Comparison of ENCODE assay signal across 8 mouse cellular contexts in genomic region chr4:118429215-118429895, GRCm38 (mm10). TPM values are rescaled to one million over a fixed set of nuclear protein-coding genes. Genes with fewer than 3 reads are reported as not detected.
A peak's percentile ranks its signal among the peaks of the same experiment; 100 is the strongest.
DNase-seq lines count a peak whose midpoint lies in the region; ATAC-seq and TF ChIP-seq lines count a peak whose summit lies in the region.

No protein-coding gene starts in this region.

- peak overlapping the region; percentile 82 for H3K4me2 ChIP-seq in embryonic facial prominence, embryonic 15.5 days (replicated peaks)

- no peak for ATAC-seq in embryonic facial prominence, embryonic 15.5 days (ENCODE audit: insufficient number of reproducible peaks, low FRiP score, low TSS enrichment, low read depth)
- ATAC-seq in monocyte, adult 5-6 weeks (replicated peaks; ENCODE audit: insufficient number of reproducible peaks, low FRiP score, low TSS enrichment, poor library complexity, severe bottlenecking) = no peak

- no peak for TF ChIP-seq CTCF in gastrocnemius, adult 2 months (IDR thresholded peaks at IDR 0.05)

- 38% methylated on average over 7 of the region's 7 CpGs for WGBS in embryonic facial prominence, embryonic 15.5 days

- peak overlapping the region; percentile 90 for H3K27ac ChIP-seq in gastrocnemius, adult 2 months
- H3K27ac ChIP-seq in embryonic facial prominence, embryonic 15.5 days (replicated peaks) = peak overlapping the region; percentile 90

- H3K9ac ChIP-seq in embryonic facial prominence, embryonic 15.5 days = peak overlapping the region; percentile 21; the same call in 1 of the 2 replicates

- peaks cover 33% of the 10 kb centered on the region for H3K4me1 ChIP-seq in embryonic facial prominence, embryonic 15.5 days

- no peaks in the 10 kb centered on the region for H3K9me3 ChIP-seq in embryonic facial prominence, embryonic 15.5 days (replicated peaks)

- peak overlapping the region; percentile 91 for H3K4me3 ChIP-seq in gastrocnemius, adult 2 months
- peak overlapping the region; percentile 66 for H3K4me3 ChIP-seq in embryonic facial prominence, embryonic 15.5 days (replicated peaks)

- intact Hi-C loops in gastrocnemius, adult 2 months (cut with DNase I) = loop anchor here (5.0 kb wide), 1 partner anchor 138 kb away; no protein-coding TSS in a partner anchor
- intact Hi-C loops in left cerebral cortex, postnatal 4 days (cut with DNase I) = no loop called here

- no peak for DNase-seq in gastrocnemius, adult 2 months
- DNase-seq in gastrocnemius, adult 8-10 months (ENCODE audit: low spot score in 2 of 2) = no peak
- peak; percentile 65 for DNase-seq in kidney, postnatal 10 days
- DNase-seq in lung, postnatal 36 days = peak; percentile 82
- DNase-seq in left cerebral cortex, adult 9 months (ENCODE audit: low spot score in 2 of 2) = no peak
- DNase-seq in left cerebral cortex, postnatal 4 days = no peak

- H3K36me3 ChIP-seq in embryonic facial prominence, embryonic 15.5 days = peaks cover 37% of the 10 kb centered on the region

- no peaks in the 10 kb centered on the region for H3K27me3 ChIP-seq in embryonic facial prominence, embryonic 15.5 days

RNA-seq across cellular contexts. Expression of gene Elovl1, which starts 1.5 kb away (rescaled TPM):
- total RNA-seq in gastrocnemius, adult 2 months (2021) = 1 to 10 TPM; 6.8 to 8.0 TPM
- total RNA-seq in gastrocnemius, adult 8-10 months (2022) = 1 to 10 TPM; 2.9 to 5.7 (median 4.3) TPM
- polyA plus RNA-seq in embryonic facial prominence, embryonic 15.5 days (2015; fragmentation: Nextera tagmentation; extraction: Ambion mirVana) = 160 and 179 TPM in 2 replicates
- 47.0 to 63.4 TPM (median 61.8 TPM) in 3 replicates for total RNA-seq in monocyte, adult 5-6 weeks (2017)
- 10 to 100 TPM; 17.0 to 17.9 TPM for total RNA-seq in left cerebral cortex, postnatal 4 days (2021)

RNA-seq across cellular contexts. Expression of gene Cdc20, which starts 7.8 kb away (rescaled TPM):
- total RNA-seq in gastrocnemius, adult 2 months (2021) = under 1 TPM; 0.20 to 0.23 TPM
- under 1 TPM in 1 of 4 experiments, not detected in 3; 0.20 TPM for total RNA-seq in gastrocnemius, adult 8-10 months (2022)
- polyA plus RNA-seq in embryonic facial prominence, embryonic 15.5 days (2015; fragmentation: Nextera tagmentation; extraction: Ambion mirVana) = 178 and 183 TPM in 2 replicates
- total RNA-seq in monocyte, adult 5-6 weeks (2017) = 1.6 to 3.6 TPM (median 2.0 TPM) in 3 replicates
- 10 to 100 TPM in 1 of 2 experiments, 1 to 10 TPM in 1; 8.2 to 11.2 TPM for total RNA-seq in left cerebral cortex, postnatal 4 days (2021)

RNA-seq across cellular contexts. Expression of gene Med8, which starts 20.2 kb away (rescaled TPM):
- 10 to 100 TPM; 36.5 to 37.9 TPM for total RNA-seq in gastrocnemius, adult 2 months (2021)
- total RNA-seq in gastrocnemius, adult 8-10 months (2022) = 10 to 100 TPM; 34.8 to 41.7 (median 38.3) TPM
- 102 and 106 TPM in 2 replicates for polyA plus RNA-seq in embryonic facial prominence, embryonic 15.5 days (2015; fragmentation: Nextera tagmentation; extraction: Ambion mirVana)
- total RNA-seq in monocyte, adult 5-6 weeks (2017) = 103 to 122 TPM (median 120 TPM) in 3 replicates
- 10 to 100 TPM; 75.7 to 77.6 TPM for total RNA-seq in left cerebral cortex, postnatal 4 days (2021)

RNA-seq across cellular contexts. Expression of gene Szt2, which starts 20.3 kb away (rescaled TPM):
- total RNA-seq in gastrocnemius, adult 2 months (2021) = 1 to 10 TPM; 6.0 to 9.0 TPM
- 1 to 10 TPM; 4.8 to 6.8 (median 5.5) TPM for total RNA-seq in gastrocnemius, adult 8-10 months (2022)
- 7.5 and 7.6 TPM in 2 replicates for polyA plus RNA-seq in embryonic facial prominence, embryonic 15.5 days (2015; fragmentation: Nextera tagmentation; extraction: Ambion mirVana)
- 4.9 to 16.2 TPM (median 14.5 TPM) in 3 replicates for total RNA-seq in monocyte, adult 5-6 weeks (2017)
- 10 to 100 TPM; 43.3 to 48.3 TPM for total RNA-seq in left cerebral cortex, postnatal 4 days (2021)

RNA-seq across cellular contexts. Expression of gene Mpl, which starts 28.0 kb away (rescaled TPM):
- not detected for total RNA-seq in gastrocnemius, adult 2 months (2021)
- total RNA-seq in gastrocnemius, adult 8-10 months (2022) = not detected
- 0.25 and 0.26 TPM in 2 replicates for polyA plus RNA-seq in embryonic facial prominence, embryonic 15.5 days (2015; fragmentation: Nextera tagmentation; extraction: Ambion mirVana)
- total RNA-seq in monocyte, adult 5-6 weeks (2017) = 3.2 TPM in 1 of 3 replicates, not detected in the others
- total RNA-seq in left cerebral cortex, postnatal 4 days (2021) = not detected

Comparison
In these comparisons a context has a peak if more than half of its experiments do, and no peak if none do; other contexts are left out.
1. DNase-seq: peak in kidney, postnatal 10 days (single experiment) and lung, postnatal 36 days (single experiment); none in gastrocnemius, adult 2 months (single experiment), gastrocnemius, adult 8-10 months (0 of 2), left cerebral cortex, adult 9 months (0 of 2) and left cerebral cortex, postnatal 4 days (single experiment).